Mouse (Mus musculus) G1E (cell line): Measurements from ENCODE around the gene Gm45713.

Source experiments
- CTCF ChIP-seq: IDR thresholded peaks from 2 replicates; pipeline ENCODE4 v1.5.1; 2012; ENCODE audit warnings: low read depth, low read length, inconsistent platforms, mixed read lengths
- GATA1 ChIP-seq: IDR thresholded peaks from 2 replicates; pipeline ENCODE4 v1.6.1; 2012; ENCODE audit warnings: borderline replicate concordance, low read length, inconsistent platforms, mixed read lengths
- GATA2 ChIP-seq: IDR thresholded peaks from 2 replicates; pipeline ENCODE4 v1.6.1; 2012; ENCODE audit warnings: low read depth, low read length, inconsistent platforms, borderline replicate concordance

GRCm38 (mm10) chr7:45158991-45159390 lies 23.0 kb upstream of the Gm45713 start:
- TF ChIP-seq CTCF: no peak
- no peak for TF ChIP-seq GATA1
- no peak for TF ChIP-seq GATA2
